10 mouse cellular contexts compared by ENCODE assay signal in genomic region chr10:95565156-95565854, GRCm38 (mm10). TPM values are rescaled to one million over a fixed set of nuclear protein-coding genes. Genes with fewer than 3 reads are reported as not detected.
DNase-seq lines count a peak whose midpoint lies in the region; ATAC-seq lines count a peak whose summit lies in the region.
"Had no signal": no experiment of that assay in that cellular context is flagged by ENCODE, and none has a peak within 500 bp of the region (broad histone marks: within the 10 kb centered on the region; RNA-seq: fewer than 3 reads in every experiment).

No protein-coding gene starts in this region.

- peaks cover 45% of the 10 kb centered on the region for H3K4me1 ChIP-seq in kidney, embryonic 15.5 days
- H3K4me1 ChIP-seq in forebrain, embryonic 14.5 days (ENCODE audit: control insufficient read depth, insufficient read depth, low read length): peaks cover 11% of the 10 kb centered on the region

- H3K4me3 ChIP-seq in kidney, embryonic 15.5 days (replicated peaks): no peak overlapping the region
- H3K4me3 ChIP-seq in forebrain, embryonic 14.5 days (ENCODE audit: low read depth, low read length): no peak overlapping the region

- peak overlapping the region; percentile 66 for H3K27ac ChIP-seq in kidney, embryonic 15.5 days
- no peak overlapping the region for H3K27ac ChIP-seq in forebrain, embryonic 14.5 days (ENCODE audit: low read depth, low read length)

- no peaks in the 10 kb centered on the region for H3K36me3 ChIP-seq in kidney, embryonic 15.5 days
- no peaks in the 10 kb centered on the region for H3K36me3 ChIP-seq in forebrain, embryonic 14.5 days (ENCODE audit: control insufficient read depth, insufficient read depth, low read length)
- H3K36me3 ChIP-seq: hindbrain, embryonic 12.5 days had no signal

- H3K4me2 ChIP-seq in kidney, embryonic 15.5 days: peak overlapping the region; percentile 30
- H3K4me2 ChIP-seq in forebrain, embryonic 14.5 days (ENCODE audit: low read length): no peak overlapping the region

- ATAC-seq in kidney, embryonic 15.5 days (replicated peaks; ENCODE audit: low FRiP score): no peak
- ATAC-seq in hematopoietic stem cell, adult 5-6 weeks (replicated peaks in 1 of 2; ENCODE audit: insufficient read depth in 1 of 2, low FRiP score in 2 of 2, low TSS enrichment in 1 of 2, low read depth in 1 of 2, poor library complexity in 2 of 2, severe bottlenecking in 2 of 2): peak; percentile 29 to 52; a peak in 3 of 4 replicates
- no peak for ATAC-seq in cerebellum, adult (ENCODE audit: insufficient number of reproducible peaks, low FRiP score, low TSS enrichment)
- ATAC-seq in erythroid progenitor cell, adult 5-6 weeks (replicated peaks; ENCODE audit: low FRiP score, poor library complexity, severe bottlenecking): no peak
- ATAC-seq in forebrain, embryonic 14.5 days: no peak

- no peak overlapping the region for H3K9ac ChIP-seq in kidney, embryonic 15.5 days
- no peak overlapping the region for H3K9ac ChIP-seq in forebrain, embryonic 14.5 days (ENCODE audit: low read length)

- no peaks in the 10 kb centered on the region for H3K27me3 ChIP-seq in kidney, embryonic 15.5 days
- H3K27me3 ChIP-seq in forebrain, embryonic 14.5 days (replicated peaks; ENCODE audit: control insufficient read depth, insufficient read depth, low read length): no peaks in the 10 kb centered on the region
- H3K27me3 ChIP-seq: hindbrain, embryonic 12.5 days had no signal

- no peaks in the 10 kb centered on the region for H3K9me3 ChIP-seq in kidney, embryonic 15.5 days (replicated peaks)
- H3K9me3 ChIP-seq in forebrain, embryonic 14.5 days (replicated peaks; ENCODE audit: control insufficient read depth, low read length): no peaks in the 10 kb centered on the region
- H3K9me3 ChIP-seq: hindbrain, embryonic 12.5 days had no signal

- DNase-seq in kidney, adult 8-10 months: no peak
- peak; percentile 28 for DNase-seq in T-cell, adult 2 months (ENCODE audit: low spot score)
- DNase-seq in natural killer cell, adult 2 months (ENCODE audit: low spot score in 2 of 2): peak; percentile 47 to 57
- no peak for DNase-seq in forebrain, embryonic 14.5 days (ENCODE audit: low spot score)
- DNase-seq: adrenal gland, postnatal 25 days had no signal

- 25% methylated on average over 14 of the region's 14 CpGs for WGBS in kidney, embryonic 15.5 days
- 35% methylated on average over 14 of the region's 14 CpGs for WGBS in forebrain, embryonic 14.5 days

RNA-seq across cellular contexts. Expression of gene Nudt4, which starts 1.4 kb away (rescaled TPM):
- 113 and 125 TPM in 2 replicates for polyA plus RNA-seq in kidney, embryonic 15.5 days (2015; fragmentation: Nextera tagmentation; extraction: Ambion mirVana)
- total RNA-seq in hematopoietic stem cell, adult 5-6 weeks (2017): 40.6 and 49.2 TPM in 2 replicates
- 271 and 342 TPM in 2 replicates for total RNA-seq in erythroid progenitor cell, adult 5-6 weeks (2015; ENCODE audit: low replicate concordance)
- 296 and 327 TPM in 2 replicates for total RNA-seq in erythroid progenitor cell, adult 5-6 weeks (2017; ENCODE audit: low replicate concordance)
- 79.8 and 85.0 TPM in 2 replicates for polyA plus RNA-seq in forebrain, embryonic 14.5 days (2014; fragmentation: Nextera tagmentation; extraction: Ambion mirVana)

RNA-seq across cellular contexts. Expression of gene Ube2n, which starts 50.4 kb away (rescaled TPM):
- polyA plus RNA-seq in kidney, embryonic 15.5 days (2015; fragmentation: Nextera tagmentation; extraction: Ambion mirVana): 347 and 381 TPM in 2 replicates
- 145 and 162 TPM in 2 replicates for total RNA-seq in hematopoietic stem cell, adult 5-6 weeks (2017)
- total RNA-seq in erythroid progenitor cell, adult 5-6 weeks (2015; ENCODE audit: low replicate concordance): 183 and 257 TPM in 2 replicates
- 59.2 and 65.6 TPM in 2 replicates for total RNA-seq in erythroid progenitor cell, adult 5-6 weeks (2017; ENCODE audit: low replicate concordance)
- polyA plus RNA-seq in forebrain, embryonic 14.5 days (2014; fragmentation: Nextera tagmentation; extraction: Ambion mirVana): 423 and 444 TPM in 2 replicates

Comparison
In these comparisons a context has a peak if more than half of its experiments do, and no peak if none do; other contexts are left out.
1. ATAC-seq: peak in hematopoietic stem cell, adult 5-6 weeks (2 of 2); none in kidney, embryonic 15.5 days (single experiment), cerebellum, adult (single experiment), erythroid progenitor cell, adult 5-6 weeks (single experiment) and forebrain, embryonic 14.5 days (single experiment).
2. DNase-seq: peak in T-cell, adult 2 months (single experiment) and natural killer cell, adult 2 months (2 of 2); none in kidney, adult 8-10 months (0 of 2) and forebrain, embryonic 14.5 days (single experiment).